Mouse (Mus musculus): ENCODE measurements at regions not wholly inside any gene's neighbourhood (a gene's known extent, or its start where the extent isn't known, plus 50 kb on each side); places are given as distances from the start of the nearest gene placed in this dataset.

- TF ChIP-seq CTCF (IDR thresholded peaks at IDR 0.05; ENCODE audit: control insufficient read depth, insufficient read depth, low read length) (no peak), POLR2A (IDR thresholded peaks at IDR 0.05; ENCODE audit: borderline replicate concordance, control insufficient read depth, low read depth, low read length) (no peak)
Observed at GRCm38 (mm10) chr15:61899809-61900208, 977.0 kb upstream of the A1bg start.
